Mouse (Mus musculus) brain, embryonic 14.5 days (tissue): ENCODE data around the gene Cyp2j5.

Experiments
- CTCF ChIP-seq: fragments of 200-500 bp; IDR thresholded peaks from 2 replicates; pipeline ENCODE4 v1.5.1; 2012; ENCODE audit warnings: inconsistent platforms, mild to moderate bottlenecking, moderate library complexity, borderline replicate concordance; ENCODE audit not compliant: insufficient read depth, insufficient read length; ENCODE audit errors: extremely low read depth
- POLR2A ChIP-seq: fragments of 200-500 bp; IDR thresholded peaks from 2 replicates; pipeline ENCODE4 v1.6.1; 2012; ENCODE audit warnings: mild to moderate bottlenecking, inconsistent platforms, borderline replicate concordance; ENCODE audit not compliant: poor library complexity, insufficient read depth, insufficient read length, severe bottlenecking; ENCODE audit errors: extremely low read depth

DNA sequence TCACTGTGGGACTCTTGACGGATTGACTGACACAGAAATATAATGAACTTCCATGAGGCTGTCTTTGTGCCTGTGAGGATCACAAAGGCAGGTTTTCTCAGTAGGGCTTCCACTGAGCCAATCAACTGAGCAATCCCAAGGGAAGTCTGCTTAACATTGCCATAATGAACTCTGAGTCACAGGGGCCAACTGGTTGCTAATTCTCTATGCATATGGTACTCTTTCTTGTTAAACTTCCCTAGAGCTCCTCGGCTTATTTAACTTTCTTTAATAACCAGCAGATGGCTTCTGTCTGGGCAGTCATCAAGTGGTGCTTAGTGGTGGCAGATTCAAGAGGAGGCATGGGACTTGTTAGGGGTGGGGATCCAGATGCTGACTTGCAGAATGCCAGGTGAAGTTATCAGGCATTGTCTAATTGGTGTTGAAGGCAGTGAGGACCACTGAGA lies 23.4 kb upstream of the Cyp2j5 start:
- TF ChIP-seq POLR2A, result no peak
- no peak for TF ChIP-seq CTCF
